Mouse (Mus musculus) stomach, embryonic 16.5 days (tissue): ENCODE results near the gene Ifitm1. TPM values are rescaled to one million over a fixed set of nuclear protein-coding genes. Genes with fewer than 3 reads are reported as not detected.

Experiments used
- ATAC-seq: fragments of 200-750 bp; cut with Nextera tagmentation; 2 replicates; pipeline ENCODE4 v1.8.0; 2017; ENCODE audit warnings: moderate number of reproducible peaks, moderate TSS enrichment; ENCODE audit not compliant: insufficient read depth, low FRiP score
- H3K27ac ChIP-seq: fragments of 300-500 bp; sonication (generic); 2 replicates; pipeline ENCODE4 v1.5.1; 2014; ENCODE audit warnings: low read length
- H3K27me3 ChIP-seq: fragments of 300-500 bp; sonication (generic); 2 replicates; pipeline ENCODE4 v1.6.1; 2014; ENCODE audit warnings: low read length, control low read depth, mixed read lengths; ENCODE audit not compliant: control insufficient read depth, insufficient read depth
- H3K36me3 ChIP-seq: fragments of 300-500 bp; sonication (generic); 2 replicates; pipeline ENCODE4 v1.6.1; 2014; ENCODE audit warnings: low read length; ENCODE audit not compliant: control insufficient read depth, insufficient read depth
- H3K4me1 ChIP-seq: fragments of 300-500 bp; sonication (generic); 2 replicates; pipeline ENCODE4 v1.6.1; 2014; ENCODE audit warnings: low read length, control low read depth, mixed read lengths; ENCODE audit not compliant: control insufficient read depth, insufficient read depth
- H3K4me2 ChIP-seq: fragments of 300-500 bp; sonication (generic); 2 replicates; pipeline ENCODE4 v1.6.1; 2014; ENCODE audit warnings: low read depth, low read length, mixed read lengths
- H3K4me3 ChIP-seq: fragments of 300-500 bp; sonication (generic); replicated peaks from 2 replicates; pipeline ENCODE4 v1.5.1; 2014; ENCODE audit warnings: mild to moderate bottlenecking, low read length
- H3K9ac ChIP-seq: fragments of 300-500 bp; sonication (generic); 2 replicates; pipeline ENCODE4 v1.6.1; 2014; ENCODE audit warnings: low read length
- H3K9me3 ChIP-seq: fragments of 300-500 bp; sonication (generic); replicated peaks from 2 replicates; pipeline ENCODE4 v1.6.1; 2016; ENCODE audit warnings: low read length, control low read depth; ENCODE audit not compliant: control insufficient read depth
- WGBS: fragments of 180-500 bp; shearing (Covaris S2); extraction: QIAGEN DNeasy Blood & Tissue Kit; methylation state at CpG from one replicate; pipeline ENCODE4 v1.1.7; 2014; 5-methylcytosine and 5-hydroxymethylcytosine counted together
- polyA plus RNA-seq: library from polyadenylated mRNA; unstranded; fragments of >200 nt; fragmentation: Nextera tagmentation; extraction: Ambion mirVana; gene quantifications from 2 replicates; pipeline ENCODE4 v1.2.1, GENCODE M21; 2015

Ifitm1 gene
- polyA plus RNA-seq, 1 experiment from 2014 or later = 156 TPM

- Histone ChIP-seq H3K9ac (no peak overlapping the region), H3K4me3 (no peak overlapping the region), H3K4me2 (no peak overlapping the region), H3K9me3 (no peaks in the 10 kb centered on the region), H3K27ac (peak overlapping the region; percentile 48), H3K36me3 (no peaks in the 10 kb centered on the region), H3K4me1 (peaks cover 24% of the 10 kb centered on the region), H3K27me3 (no peaks in the 10 kb centered on the region)
- 45% methylated on average over 2 of the region's 2 CpGs for WGBS
- no peak for ATAC-seq
These were observed 28.1 kb upstream of the Ifitm1 start for GRCm38 (mm10) chr7:140938896-140939295.

DNA sequence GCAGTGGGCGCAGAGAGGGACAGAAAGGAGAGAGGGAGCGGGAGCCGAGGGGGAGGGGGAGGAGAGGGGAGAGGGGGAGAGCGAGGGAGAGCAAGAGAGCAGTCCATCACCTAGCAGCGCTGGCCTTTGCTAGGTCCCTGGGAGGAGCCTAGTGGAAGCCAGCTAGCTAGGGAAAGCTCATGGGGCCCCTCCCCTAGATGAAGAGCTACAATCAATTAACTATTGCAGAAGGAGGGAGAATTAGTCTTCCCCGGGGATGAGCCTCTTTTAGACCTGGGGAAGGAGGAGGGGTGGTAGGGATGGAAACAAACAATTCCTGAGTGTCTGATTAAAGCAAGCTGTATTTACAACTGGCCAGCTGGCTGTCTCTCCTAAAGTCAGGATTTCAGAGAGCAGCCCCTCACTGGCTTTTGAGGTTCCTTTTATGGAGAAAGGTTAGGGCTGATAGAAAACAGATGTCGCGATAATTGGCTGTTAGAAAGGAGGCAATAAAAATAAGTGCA is 27.3 kb upstream of the Ifitm1 start:
- Histone ChIP-seq H3K4me2 (peak overlapping the region; percentile 25), H3K4me3 (no peak overlapping the region), H3K27me3 (no peaks in the 10 kb centered on the region), H3K4me1 (peaks cover 26% of the 10 kb centered on the region), H3K36me3 (no peaks in the 10 kb centered on the region), H3K27ac (peak overlapping the region; percentile 48), H3K9me3 (no peaks in the 10 kb centered on the region), H3K9ac (0 out of 2 replicates have a peak overlapping the region, but pooled peaks have one; percentile 6)
- ATAC-seq = peak; percentile 19; the same call in 1 of the 2 replicates
- WGBS = 18% methylated on average over 8 of the region's 8 CpGs

- H3K4me1 ChIP-seq = peaks cover 26% of the 10 kb centered on the region
- H3K4me3 ChIP-seq = peak within 1 kb of the TSS; percentile 58
- peak; percentile 91 for ATAC-seq
- WGBS = 2% methylated on average over 33 of the region's 33 CpGs
- H3K4me2 ChIP-seq = peak within 1 kb of the TSS; percentile 65
- peak within 1 kb of the TSS; percentile 97 for H3K27ac ChIP-seq
- H3K36me3 ChIP-seq = 0 out of 2 replicates have a peak, but pooled peaks cover 4% of the 10 kb centered on the region
- H3K27me3 ChIP-seq = no peaks in the 10 kb centered on the region
- H3K9ac ChIP-seq = peak within 1 kb of the TSS; percentile 86
- H3K9me3 ChIP-seq = no peaks in the 10 kb centered on the region
These were observed 25.6 kb upstream of the Ifitm1 start, which contains the start of gene Pgghg for GRCm38 (mm10) chr7:140941222-140942051. Gene Pgghg (plus strand): TSS chr7:140941391.

DNA sequence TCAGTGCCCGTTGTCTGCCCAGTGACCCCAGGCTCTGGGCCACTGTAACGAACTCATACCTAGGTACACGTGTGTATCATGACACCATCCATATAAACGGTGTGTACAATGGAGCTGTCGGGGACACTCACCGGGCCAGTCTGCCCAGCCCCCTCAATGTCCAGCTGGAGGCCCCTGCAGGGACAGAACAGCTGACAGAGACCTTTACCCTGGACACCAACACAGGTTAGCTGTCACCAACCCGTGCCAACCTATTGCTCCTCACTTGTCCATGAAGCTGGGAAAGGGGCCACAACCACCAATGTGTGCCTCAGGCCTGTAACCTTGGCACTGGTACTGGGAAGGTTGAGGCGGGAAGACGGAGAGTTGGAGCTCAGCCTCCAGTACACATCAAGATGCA is 24.7 kb upstream of the Ifitm1 start:
- ATAC-seq = no peak

DNA sequence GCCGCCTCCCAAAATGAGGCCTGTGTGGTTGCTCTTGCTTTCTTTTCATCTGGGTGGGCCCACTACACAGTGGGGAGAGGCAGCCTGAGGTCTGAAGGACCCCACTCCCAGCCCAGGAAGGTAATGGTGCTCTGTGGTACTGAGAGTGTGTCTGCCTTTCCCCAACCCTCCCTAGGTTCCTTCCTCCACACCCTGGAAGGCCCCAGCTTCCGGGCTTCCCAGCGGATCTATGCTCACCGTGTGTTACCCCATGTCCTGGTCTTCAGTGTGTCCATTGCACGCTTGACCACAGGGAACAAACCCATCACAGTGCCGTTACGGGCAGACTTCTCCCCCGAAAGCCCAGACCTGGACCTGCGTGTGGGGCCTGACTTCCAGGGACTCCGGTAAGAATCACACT is 24.2 kb upstream of the Ifitm1 start:
- Histone ChIP-seq H3K27ac (peak overlapping the region; percentile 97), H3K9ac (peak overlapping the region; percentile 86), H3K4me2 (peak overlapping the region; percentile 65), H3K9me3 (no peaks in the 10 kb centered on the region), H3K36me3 (0 out of 2 replicates have a peak, but pooled peaks cover 4% of the 10 kb centered on the region), H3K4me3 (no peak overlapping the region), H3K4me1 (peaks cover 26% of the 10 kb centered on the region), H3K27me3 (no peaks in the 10 kb centered on the region)
- no peak for ATAC-seq
- 80% methylated on average over 10 of the region's 10 CpGs for WGBS

More for the DNA sequence above, 24.7 kb upstream of the Ifitm1 start:
- Histone ChIP-seq H3K4me2 (peak overlapping the region; percentile 65), H3K27me3 (no peaks in the 10 kb centered on the region), H3K9ac (peak overlapping the region; percentile 86), H3K4me3 (peak overlapping the region; percentile 58), H3K9me3 (no peaks in the 10 kb centered on the region), H3K36me3 (0 out of 2 replicates have a peak, but pooled peaks cover 4% of the 10 kb centered on the region), H3K4me1 (peaks cover 26% of the 10 kb centered on the region), H3K27ac (peak overlapping the region; percentile 97)
- WGBS = 29% methylated on average over 9 of the region's 9 CpGs

- H3K9me3 ChIP-seq = no peaks in the 10 kb centered on the region
- WGBS = 71% methylated on average over 4 of the region's 4 CpGs
- H3K27me3 ChIP-seq = no peaks in the 10 kb centered on the region
- peaks cover 26% of the 10 kb centered on the region for H3K4me1 ChIP-seq
- ATAC-seq = no peak
- H3K4me3 ChIP-seq = no peak overlapping the region
- no peak overlapping the region for H3K4me2 ChIP-seq
- 0 out of 2 replicates have a peak, but pooled peaks cover 4% of the 10 kb centered on the region for H3K36me3 ChIP-seq
- peak overlapping the region; percentile 86 for H3K9ac ChIP-seq
- H3K27ac ChIP-seq = peak overlapping the region; percentile 97; the same call in 1 of the 2 replicates
These were observed 23.7 kb upstream of the Ifitm1 start for GRCm38 (mm10) chr7:140943356-140943755.

GRCm38 (mm10) chr7:140944236-140944635 is 22.8 kb upstream of the Ifitm1 start:
- H3K9ac ChIP-seq = no peak overlapping the region; the same call in 1 of the 2 replicates
- no peak for ATAC-seq
- no peak overlapping the region for H3K4me3 ChIP-seq
- H3K4me1 ChIP-seq = peaks cover 24% of the 10 kb centered on the region
- H3K9me3 ChIP-seq = no peaks in the 10 kb centered on the region
- no peak overlapping the region for H3K4me2 ChIP-seq
- H3K36me3 ChIP-seq = 0 out of 2 replicates have a peak, but pooled peaks cover 10% of the 10 kb centered on the region
- H3K27ac ChIP-seq = no peak overlapping the region
- 88% methylated on average over 7 of the region's 7 CpGs for WGBS
- no peaks in the 10 kb centered on the region for H3K27me3 ChIP-seq

DNA sequence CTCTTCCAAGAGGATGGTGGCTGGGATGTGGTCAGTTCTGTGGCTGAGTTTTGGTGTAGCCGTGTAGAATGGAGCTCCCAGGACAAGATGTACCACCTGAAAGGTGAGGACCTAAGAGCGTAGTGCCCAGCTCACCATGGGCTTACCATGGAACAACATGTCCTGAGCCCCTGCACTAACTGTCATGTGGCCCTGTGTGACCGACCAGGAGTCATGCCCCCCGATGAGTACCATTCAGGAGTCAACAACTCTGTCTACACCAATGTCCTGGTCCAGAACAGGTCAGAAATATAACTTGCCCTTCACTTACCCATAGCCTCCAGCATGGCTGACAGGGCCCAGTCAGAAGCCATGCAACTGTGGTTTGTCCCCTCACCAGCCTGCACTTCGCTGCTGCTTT is 21.8 kb upstream of the Ifitm1 start:
- Histone ChIP-seq H3K4me3 (no peak overlapping the region), H3K27me3 (no peaks in the 10 kb centered on the region), H3K4me2 (no peak overlapping the region), H3K4me1 (peaks cover 19% of the 10 kb centered on the region), H3K27ac (no peak overlapping the region), H3K36me3 (0 out of 2 replicates have a peak, but pooled peaks cover 10% of the 10 kb centered on the region), H3K9ac (no peak overlapping the region), H3K9me3 (no peaks in the 10 kb centered on the region)
- no peak for ATAC-seq
- WGBS = 90% methylated on average over 5 of the region's 5 CpGs

GRCm38 (mm10) chr7:140946311-140946710 is 20.7 kb upstream of the Ifitm1 start:
- H3K36me3 ChIP-seq = 0 out of 2 replicates have a peak, but pooled peaks cover 10% of the 10 kb centered on the region
- H3K27ac ChIP-seq = no peak overlapping the region
- H3K4me2 ChIP-seq = no peak overlapping the region
- ATAC-seq = no peak
- no peaks in the 10 kb centered on the region for H3K9me3 ChIP-seq
- H3K9ac ChIP-seq = no peak overlapping the region
- H3K4me3 ChIP-seq = no peak overlapping the region
- WGBS = 87% methylated on average over 10 of the region's 10 CpGs
- H3K27me3 ChIP-seq = no peaks in the 10 kb centered on the region
- H3K4me1 ChIP-seq = peaks cover 29% of the 10 kb centered on the region
